Mouse (Mus musculus): ENCODE measurements around the gene Gpr160. TPM values are rescaled to one million over a fixed set of nuclear protein-coding genes. Genes with fewer than 3 reads are reported as not detected.

Gpr160 gene
- total and polyA plus RNA-seq, 3 experiments: 0.17 TPM; not detected in 2

- Histone ChIP-seq H3K9me3 (replicated peaks; ENCODE audit: insufficient read depth, low read length) (no peaks in the 10 kb centered on the region), H3K27ac (ENCODE audit: control insufficient read depth, low read depth, low read length) (no peak overlapping the region), H3K4me3 (ENCODE audit: control insufficient read depth in 1 of 2, insufficient read depth in 1 of 2, low read depth in 2 of 2, low read length in 2 of 2) (no peak overlapping the region), H3K79me2 (ENCODE audit: control insufficient read depth, insufficient read depth, low read length, poor library complexity) (no peaks in the 10 kb centered on the region), H3K36me3 (ENCODE audit: control insufficient read depth in 1 of 2, insufficient read depth in 2 of 2, low read length in 2 of 2) (no peaks in the 10 kb centered on the region), H3K9ac (ENCODE audit: control insufficient read depth, low read depth, low read length, poor library complexity, severe bottlenecking) (no peak overlapping the region), H3K27me3 (ENCODE audit: control insufficient read depth in 1 of 2, insufficient read depth in 2 of 2, low read length in 2 of 2) (no peaks in the 10 kb centered on the region), H3K4me1 (ENCODE audit: control insufficient read depth in 1 of 2, insufficient read depth in 2 of 2, low read length in 2 of 2) (0 out of 4 replicates have a peak, but pooled peaks cover 0 to 5% of the 10 kb centered on the region in 2 experiments)
- no peak for TF ChIP-seq MXI1 (IDR thresholded peaks at IDR 0.05; ENCODE audit: low read depth, low read length)
- no peak for TF ChIP-seq JUND (IDR thresholded peaks at IDR 0.05; ENCODE audit: low read depth, low read length)
- TF ChIP-seq E2F4 (IDR thresholded peaks at IDR 0.05; ENCODE audit: borderline replicate concordance, low read depth, low read length): no peak
- no peak for TF ChIP-seq SMC3 (IDR thresholded peaks at IDR 0.05; ENCODE audit: low read depth, low read length)
- TF ChIP-seq NELFE (IDR thresholded peaks at IDR 0.05; ENCODE audit: low read depth, low read length): no peak
- TF ChIP-seq ZKSCAN1 (IDR thresholded peaks at IDR 0.05; ENCODE audit: low read depth, low read length): no peak
- TF ChIP-seq ZMIZ1 (IDR thresholded peaks at IDR 0.05; ENCODE audit: low read depth, low read length): no peak
- no peak for TF ChIP-seq MAFK (IDR thresholded peaks at IDR 0.05; ENCODE audit: borderline replicate concordance, low read depth, low read length)
- no peak for TF ChIP-seq SIN3A (IDR thresholded peaks at IDR 0.05; ENCODE audit: low read length)
- TF ChIP-seq POLR2A (IDR thresholded peaks at IDR 0.05; ENCODE audit: control insufficient read depth in 1 of 2, insufficient read depth in 1 of 2, low read depth in 1 of 2, low read length in 2 of 2, poor library complexity in 1 of 2): no peak
- no peak for TF ChIP-seq CHD2 (IDR thresholded peaks at IDR 0.05; ENCODE audit: low read length)
- TF ChIP-seq BHLHE40 (IDR thresholded peaks at IDR 0.05; ENCODE audit: borderline replicate concordance, low read depth, low read length): no peak
- no peak for TF ChIP-seq ZNF384 (IDR thresholded peaks at IDR 0.05; ENCODE audit: low read depth, low read length)
- no peak for TF ChIP-seq RAD21 (IDR thresholded peaks at IDR 0.05; ENCODE audit: low read depth, low read length)
- no peak for TF ChIP-seq TAL1 (IDR thresholded peaks at IDR 0.05; ENCODE audit: low read length)
- TF ChIP-seq GABPA (IDR thresholded peaks at IDR 0.05; ENCODE audit: low read depth, low read length): no peak
- TF ChIP-seq NRF1 (IDR thresholded peaks at IDR 0.05; ENCODE audit: insufficient read depth, low read depth, low read length, poor library complexity, severe bottlenecking): no peak
- DNase-seq (ENCODE audit: low read depth, low spot score): no peak
Observed at GRCm38 (mm10) chr3:30860705-30861104, 5.0 kb downstream of the Gpr160 start.

GRCm38 (mm10) chr3:30863712-30864435 is 8.1 kb downstream of the Gpr160 start:
- no peak for DNase-seq (ENCODE audit: low read depth, low spot score)
- Histone ChIP-seq H3K79me2 (ENCODE audit: control insufficient read depth, insufficient read depth, low read length, poor library complexity) (no peaks in the 10 kb centered on the region), H3K4me1 (ENCODE audit: control insufficient read depth in 1 of 2, insufficient read depth in 2 of 2, low read length in 2 of 2) (0 out of 4 replicates have a peak, but pooled peaks cover 0 to 5% of the 10 kb centered on the region in 2 experiments), H3K4me3 (ENCODE audit: control insufficient read depth in 1 of 2, insufficient read depth in 1 of 2, low read depth in 2 of 2, low read length in 2 of 2) (no peak overlapping the region), H3K9me3 (replicated peaks; ENCODE audit: insufficient read depth, low read length) (no peaks in the 10 kb centered on the region), H3K27ac (ENCODE audit: control insufficient read depth, low read depth, low read length) (no peak overlapping the region), H3K36me3 (ENCODE audit: control insufficient read depth in 1 of 2, insufficient read depth in 2 of 2, low read length in 2 of 2) (no peaks in the 10 kb centered on the region), H3K27me3 (ENCODE audit: control insufficient read depth in 1 of 2, insufficient read depth in 2 of 2, low read length in 2 of 2) (no peaks in the 10 kb centered on the region), H3K9ac (ENCODE audit: control insufficient read depth, low read depth, low read length, poor library complexity, severe bottlenecking) (no peak overlapping the region)
- TF ChIP-seq POLR2A (IDR thresholded peaks at IDR 0.05; ENCODE audit: control insufficient read depth in 1 of 2, insufficient read depth in 1 of 2, low read depth in 1 of 2, low read length in 2 of 2, poor library complexity in 1 of 2) (no peak), RCOR1 (IDR thresholded peaks at IDR 0.05; ENCODE audit: low read depth, low read length) (no peak), SMC3 (IDR thresholded peaks at IDR 0.05; ENCODE audit: low read depth, low read length) (no peak), MAZ (IDR thresholded peaks at IDR 0.05; ENCODE audit: low read depth, low read length) (no peak), ZMIZ1 (IDR thresholded peaks at IDR 0.05; ENCODE audit: low read depth, low read length) (no peak), ZC3H11A (IDR thresholded peaks at IDR 0.05; ENCODE audit: low read depth, low read length) (no peak), GABPA (IDR thresholded peaks at IDR 0.05; ENCODE audit: low read depth, low read length) (no peak), USF2 (IDR thresholded peaks at IDR 0.05; ENCODE audit: borderline replicate concordance in 1 of 2, insufficient read depth in 1 of 2, low read depth in 1 of 2, low read length in 2 of 2) (no peak)
